Mouse (Mus musculus) E14TG2a.4 (cell line): ENCODE measurements around the gene Vgf.

Experiments
- CTCF ChIP-seq: conservative IDR thresholded peaks from 2 replicates; pipeline ENCODE4 v1.5.1; 2014; ENCODE audit warnings: low read length
- NANOG ChIP-seq: IDR thresholded peaks from 2 replicates; pipeline ENCODE4 v1.6.1; 2014; ENCODE audit warnings: borderline replicate concordance, low read length, mixed read lengths

GRCm38 (mm10) chr5:137009988-137010387 lies 16.2 kb upstream of the Vgf start:
- TF ChIP-seq CTCF (peak; percentile 87), NANOG (no peak)
